Mouse (Mus musculus) cerebellum, adult 18-20 months (tissue): Measurements from ENCODE around the gene Galnt7.

Experiments
- DNase-seq, 2 experiments: peaks; one replicate each; pipeline ENCODE4 v3.0.0; 2021

The Galnt7 gene

DNA sequence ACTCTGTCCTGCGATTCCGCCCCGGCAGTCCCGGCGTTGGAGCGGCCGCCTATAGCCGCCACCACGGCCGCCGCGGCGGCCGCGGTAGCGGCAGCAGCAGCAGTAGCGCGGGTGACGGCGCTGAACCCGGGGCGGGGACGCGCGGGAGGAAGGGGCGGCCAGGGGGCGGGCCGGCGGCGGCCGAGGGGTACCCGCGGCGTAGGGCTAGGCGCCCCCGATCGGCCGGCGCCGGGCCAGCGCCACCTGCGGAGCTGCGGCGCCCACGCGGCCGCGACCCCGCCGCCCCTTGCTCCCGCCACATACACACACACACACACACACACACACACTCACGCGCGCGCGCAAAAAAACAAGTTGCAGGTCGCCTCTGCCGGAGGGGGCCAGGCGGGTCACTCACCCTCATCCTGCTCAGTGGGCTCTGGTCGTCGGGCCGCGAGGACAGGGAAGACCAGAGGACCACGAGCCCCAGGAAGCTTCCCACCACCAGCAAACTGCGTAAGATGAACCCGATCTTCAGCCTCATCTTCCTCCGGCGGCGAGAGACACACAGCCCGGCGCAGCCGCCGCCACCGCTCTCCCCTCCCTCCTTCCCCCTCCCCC lies at the start of gene Galnt7:
TSS of gene Galnt7 (minus strand) at position 577 of the 600 bp plus-strand sequence.
- peak; percentile 64 to 79 for DNase-seq

GRCm38 (mm10) chr8:57688633-57689032 lies 35.8 kb upstream of the Galnt7 start:
- DNase-seq = no peak

DNA sequence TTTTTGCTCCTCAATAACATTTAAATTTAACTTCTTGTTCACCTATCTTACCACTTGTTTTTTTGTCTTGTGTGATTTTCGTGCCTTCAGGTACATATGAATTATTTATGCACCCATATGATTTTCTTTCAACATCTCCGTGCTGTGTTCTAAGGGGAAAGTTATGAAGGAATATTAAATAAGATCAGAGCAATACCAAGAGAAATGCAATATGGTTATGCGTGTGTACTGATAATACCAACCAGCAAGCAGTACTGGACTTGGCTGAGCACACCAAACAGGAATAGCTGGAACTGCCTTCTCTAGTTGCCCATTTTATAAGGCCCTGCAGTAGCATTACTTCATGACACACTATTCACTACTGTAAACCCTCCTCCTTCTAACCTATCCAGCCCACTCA lies 33.0 kb upstream of the Galnt7 start:
- no peak for DNase-seq

GRCm38 (mm10) chr8:57680044-57680443 lies 27.2 kb upstream of the Galnt7 start:
- DNase-seq = no peak

DNA sequence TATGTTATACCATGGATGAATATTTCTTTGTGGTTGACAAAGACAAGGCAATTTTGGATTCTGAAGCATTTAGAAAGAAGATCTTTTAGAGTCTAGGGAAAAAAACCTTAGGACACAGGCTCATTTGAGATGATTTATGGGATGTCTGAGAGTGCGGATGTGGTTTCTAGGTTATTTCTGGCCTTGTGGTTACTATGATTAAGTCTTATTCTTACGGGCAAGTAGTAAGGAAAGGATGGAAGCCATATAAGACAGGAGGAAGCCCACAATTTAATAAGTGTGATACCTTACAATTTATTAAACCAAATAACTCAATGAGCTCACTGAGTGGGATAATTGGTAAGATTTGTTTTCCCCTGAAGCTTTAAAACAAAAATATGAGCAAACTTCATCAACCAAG lies 11.3 kb upstream of the Galnt7 start:
- no peak for DNase-seq

- DNase-seq = no peak
These were observed 7.2 kb upstream of the Galnt7 start for GRCm38 (mm10) chr8:57660019-57660418.

DNA sequence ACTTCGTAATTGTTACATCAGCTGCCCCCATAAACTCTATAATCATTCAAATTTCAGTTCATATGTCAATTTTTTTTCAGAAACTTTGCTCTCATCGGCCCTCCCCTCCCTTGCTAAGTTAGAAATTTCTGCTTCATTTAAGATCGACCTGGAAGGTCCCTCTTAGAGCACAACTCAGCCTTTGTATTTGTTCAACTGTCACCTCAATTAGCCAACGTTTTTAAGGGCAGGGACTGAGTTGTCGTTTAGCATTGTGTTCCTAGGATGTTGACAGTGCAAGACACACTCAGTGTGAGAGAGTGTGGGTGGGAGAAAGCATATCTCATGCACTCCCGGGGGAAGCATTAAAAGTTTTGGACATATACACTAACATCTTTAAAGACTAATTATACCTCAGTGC lies 3.6 kb upstream of the Galnt7 start:
- no peak for DNase-seq

GRCm38 (mm10) chr8:57654146-57654545 lies 1.3 kb upstream of the Galnt7 start:
- DNase-seq = no peak

- DNase-seq = no peak
These were observed 915 bp upstream of the Galnt7 start for GRCm38 (mm10) chr8:57653768-57654125.

GRCm38 (mm10) chr8:57653056-57653767 lies 380 bp upstream of the Galnt7 start:
- DNase-seq = peak; percentile 51 to 58

GRCm38 (mm10) chr8:57651689-57652455 lies 960 bp downstream of the Galnt7 start:
- DNase-seq = peak; percentile 76 to 85

- no peak for DNase-seq
These were observed 1.5 kb downstream of the Galnt7 start for GRCm38 (mm10) chr8:57651357-57651688.

- peak in 1 of 2 experiments; percentile 32 for DNase-seq
These were observed 2.6 kb downstream of the Galnt7 start for GRCm38 (mm10) chr8:57650216-57650615.

DNA sequence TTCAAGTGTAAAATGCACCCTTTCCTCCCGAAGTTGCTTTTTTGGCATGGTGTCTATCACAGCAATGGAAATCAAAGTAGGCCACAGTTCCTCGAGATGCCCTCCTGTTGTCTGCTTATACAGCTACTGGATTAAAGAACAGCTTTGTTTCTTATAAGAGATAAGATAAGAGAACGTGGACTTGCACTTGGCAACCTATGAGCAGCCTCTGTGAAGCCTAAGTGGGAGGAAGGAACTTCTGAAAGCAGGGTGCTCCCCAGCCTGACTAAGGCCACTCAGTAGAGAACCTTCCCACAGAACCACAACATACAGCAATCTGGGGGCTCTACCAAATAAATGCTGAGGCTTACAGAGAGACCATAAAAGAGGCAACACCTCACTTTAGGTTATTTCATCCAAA lies 5.3 kb downstream of the Galnt7 start:
- DNase-seq = no peak

DNA sequence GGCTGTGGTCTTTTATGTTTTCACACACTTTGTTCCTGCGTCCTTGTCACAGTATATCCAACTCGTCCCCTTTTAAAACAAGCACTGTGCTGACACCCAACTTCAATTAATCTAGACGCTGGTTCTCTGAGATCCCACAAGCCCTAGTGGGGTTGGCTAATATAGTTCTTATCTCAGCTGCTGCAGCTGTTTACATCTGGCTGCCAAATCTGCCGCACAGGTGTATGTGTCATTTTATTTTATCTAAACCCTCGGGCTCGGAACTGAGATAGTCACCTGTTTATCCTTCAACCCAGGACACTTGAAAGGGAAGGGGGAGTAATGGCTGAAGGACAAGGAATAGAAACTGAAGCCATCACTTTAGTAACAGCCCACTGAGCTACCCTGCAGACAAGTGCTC lies 8.6 kb downstream of the Galnt7 start:
- DNase-seq = no peak

- DNase-seq = peak in 1 of 2 experiments; percentile 28
These were observed 10.1 kb downstream of the Galnt7 start for GRCm38 (mm10) chr8:57642722-57643121.

- no peak for DNase-seq
These were observed 13.9 kb downstream of the Galnt7 start for GRCm38 (mm10) chr8:57638925-57639324.

GRCm38 (mm10) chr8:57637599-57638280 lies 15.1 kb downstream of the Galnt7 start:
- DNase-seq = no peak

DNA sequence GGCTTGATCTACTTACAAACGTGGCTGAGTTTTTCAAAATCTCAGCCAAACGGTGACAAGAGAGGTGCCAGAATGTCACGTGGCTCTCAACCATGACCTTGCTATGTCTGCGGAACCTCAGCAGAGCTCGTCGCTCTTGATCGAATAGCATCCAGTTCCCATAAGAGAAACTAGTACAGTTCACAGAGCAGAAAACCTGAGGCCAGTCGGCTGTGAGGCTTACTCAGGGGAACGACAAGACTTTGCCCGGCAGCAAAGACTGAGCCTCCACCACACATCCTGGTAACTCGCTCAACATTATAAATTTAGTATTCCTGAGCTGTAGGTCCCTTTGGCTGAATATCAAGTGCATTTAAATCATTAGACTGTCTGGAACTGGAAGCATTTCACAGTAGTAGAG lies 16.1 kb downstream of the Galnt7 start:
- DNase-seq = no peak

DNA sequence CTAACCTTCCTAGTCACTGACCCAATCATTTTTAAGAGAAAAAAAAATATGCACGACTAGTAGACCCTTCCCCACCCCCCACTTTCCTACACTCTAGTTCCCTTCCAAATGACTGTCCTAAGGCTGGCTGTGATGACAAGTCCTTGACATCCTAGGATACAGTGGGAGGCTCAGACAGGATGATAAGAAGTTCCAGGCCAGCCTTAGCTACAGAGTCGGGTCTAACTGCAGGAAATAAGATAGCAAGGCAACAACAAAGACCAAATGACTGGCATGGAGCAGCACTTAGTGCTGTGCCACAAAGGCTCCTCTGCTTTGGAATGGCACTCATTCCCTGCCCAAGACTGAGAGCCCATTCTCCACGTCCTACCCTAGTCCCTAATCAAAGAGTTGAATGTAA lies 16.6 kb downstream of the Galnt7 start:
- no peak for DNase-seq

DNA sequence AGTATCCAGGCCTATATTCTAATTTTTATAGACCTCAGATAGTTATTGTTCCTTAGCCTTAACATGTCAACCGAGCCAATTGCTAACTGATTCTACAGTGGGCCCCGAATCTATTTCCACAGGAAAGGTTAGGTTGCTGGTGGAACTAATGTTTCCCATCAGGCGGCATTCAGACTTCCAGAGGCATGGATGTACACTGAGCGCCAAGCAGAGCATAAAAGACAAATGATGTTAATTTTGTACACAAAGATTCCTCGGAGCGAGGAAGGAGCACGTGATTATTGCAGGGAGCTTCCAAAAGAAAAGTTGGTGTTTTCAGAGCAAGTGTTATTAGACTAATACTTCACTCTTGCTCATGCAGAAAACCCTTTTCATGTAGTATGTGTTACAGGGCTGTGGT lies 21.1 kb downstream of the Galnt7 start:
- no peak for DNase-seq

DNA sequence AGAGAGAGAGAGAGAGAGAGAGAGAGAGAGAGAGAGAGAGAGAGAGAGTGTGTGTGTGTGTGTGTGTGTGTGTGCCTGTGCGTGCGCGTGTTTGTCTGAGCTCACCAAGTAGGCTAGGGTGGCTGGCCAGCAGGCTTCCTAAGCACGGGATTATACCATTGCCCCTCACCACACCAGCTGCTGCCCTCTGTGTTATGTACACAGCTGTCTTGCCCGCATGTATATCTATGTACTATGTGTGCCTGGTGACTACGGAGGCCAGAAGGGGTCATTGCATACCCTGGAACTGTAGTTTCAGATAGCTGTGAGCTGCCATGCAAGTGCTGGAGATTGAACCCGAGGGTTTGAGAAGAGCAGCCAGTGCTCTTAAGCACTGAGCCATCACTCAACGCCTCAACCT lies 22.7 kb downstream of the Galnt7 start:
- no peak for DNase-seq

- no peak for DNase-seq
These were observed 23.8 kb downstream of the Galnt7 start for GRCm38 (mm10) chr8:57628787-57629664.
